Mouse (Mus musculus) bone marrow, adult 2 months (tissue): ENCODE results near the gene Ndufc2.

Experiments used
- CTCF ChIP-seq: fragments of 200-500 bp; IDR thresholded peaks from 2 replicates; pipeline ENCODE4 v1.5.1; 2011; ENCODE audit warnings: low read length, control low read depth; ENCODE audit not compliant: control insufficient read depth, insufficient read depth
- POLR2A ChIP-seq: fragments of 200-500 bp; IDR thresholded peaks from 2 replicates; pipeline ENCODE4 v1.6.1; 2011; ENCODE audit warnings: low read depth, mild to moderate bottlenecking, control low read depth, low read length, borderline replicate concordance; ENCODE audit not compliant: control insufficient read depth

GRCm38 (mm10) chr7:97386106-97386805, 13.5 kb upstream of the Ndufc2 start:
- TF ChIP-seq POLR2A (no peak), CTCF (no peak)
